Mouse (Mus musculus): ENCODE measurements around the gene Sugp1. TPM values are rescaled to one million over a fixed set of nuclear protein-coding genes. Genes with fewer than 3 reads are reported as not detected.
"Not testable (repeated sequence)": the region's sequence is repeated elsewhere in the genome, so short reads cannot be mapped to it uniquely, and the experiment has no call there.

Gene Sugp1
- total RNA-seq, 2 experiments from 2014 or later, result 50.5 to 57.3 TPM

- DNase-seq (ENCODE audit: low spot score in 2 of 2), result no peak
Measured at GRCm38 (mm10) chr8:70041885-70042546, 597 bp upstream of the Sugp1 start.

- no peak for DNase-seq (ENCODE audit: low spot score in 2 of 2)
Measured at GRCm38 (mm10) chr8:70043996-70044395, 1.4 kb downstream of the Sugp1 start.

DNA sequence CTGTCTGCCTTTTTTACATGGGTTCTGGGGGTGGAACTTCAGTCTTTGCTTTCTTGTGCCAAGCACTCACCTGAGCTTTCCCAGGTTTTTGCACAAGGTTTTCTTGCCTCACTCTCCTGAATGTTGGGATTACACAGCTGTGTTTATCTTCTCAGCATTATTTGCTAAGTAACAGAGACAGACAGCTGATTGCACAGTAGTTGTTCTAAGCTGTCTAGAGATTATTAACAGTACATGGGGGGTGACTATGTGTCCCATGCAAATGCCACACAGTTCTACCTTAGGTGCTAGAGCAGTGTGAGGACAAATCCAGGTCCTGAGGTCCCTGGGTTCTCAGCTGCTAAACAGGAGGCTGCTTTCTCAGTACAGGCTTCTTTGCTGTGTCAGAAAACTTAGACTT is 7.0 kb downstream of the Sugp1 start:
- no peak for DNase-seq (ENCODE audit: low spot score in 2 of 2)

DNA sequence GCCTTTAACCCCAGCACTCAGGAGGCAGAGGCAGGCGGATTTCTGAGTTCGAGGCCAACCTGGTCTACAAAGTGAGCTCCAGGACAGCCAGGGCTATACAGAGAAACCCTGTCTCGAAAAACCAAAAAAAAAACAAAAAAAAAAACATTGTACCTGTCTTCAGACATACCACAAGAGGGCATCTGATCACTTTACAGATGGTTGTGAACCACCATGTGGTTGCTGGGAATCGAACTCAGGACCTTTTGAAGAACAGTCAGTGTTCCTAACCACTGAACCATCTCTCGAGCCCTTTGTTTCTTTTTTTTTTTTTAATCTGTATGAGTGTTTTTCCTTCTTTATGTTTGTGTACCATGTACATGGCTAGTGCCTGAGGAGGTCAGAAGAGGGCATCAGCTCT is 7.8 kb downstream of the Sugp1 start:
- not testable (repeated sequence) for DNase-seq (ENCODE audit: low spot score in 2 of 2)

- no peak for DNase-seq (ENCODE audit: low spot score in 2 of 2)
Measured at GRCm38 (mm10) chr8:70057721-70058120, 15.1 kb downstream of the Sugp1 start.

DNA sequence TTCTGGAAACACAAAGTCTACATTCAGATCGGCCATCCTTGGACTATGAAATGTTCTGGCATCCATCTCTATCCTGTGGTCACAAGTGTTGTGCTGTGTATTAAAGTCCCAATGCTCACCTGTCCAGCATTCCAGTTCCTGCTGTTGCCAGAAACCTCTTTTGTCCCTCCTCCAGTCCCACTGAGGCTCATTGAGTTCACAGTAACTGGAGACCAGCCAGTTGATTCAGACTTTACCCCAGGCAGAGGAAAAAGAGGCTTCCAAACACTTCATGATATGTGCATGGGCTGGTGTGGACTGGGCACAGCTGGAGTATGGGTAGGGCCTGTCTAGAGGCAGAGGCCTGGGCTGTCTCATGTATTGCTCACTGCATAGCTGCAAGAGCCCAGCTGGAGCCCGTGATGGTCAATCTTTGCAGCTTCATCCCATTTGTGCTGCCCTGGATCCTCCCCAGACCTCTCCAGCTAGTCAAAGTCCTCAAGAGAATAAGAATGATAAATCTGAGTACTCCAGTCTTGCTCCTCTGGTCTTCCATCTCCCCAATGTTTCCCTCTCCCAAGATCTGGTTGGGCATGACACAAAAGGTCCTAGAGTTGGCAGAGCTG is 29.3 kb downstream of the Sugp1 start:
- DNase-seq (ENCODE audit: low spot score in 2 of 2), result no peak

GRCm38 (mm10) chr8:70072441-70073069 is 29.9 kb downstream of the Sugp1 start, which contains the start of gene Tm6sf2:
Tm6sf2 (plus strand) TSS chr8:70072924.
- DNase-seq (ENCODE audit: low spot score in 2 of 2), result peak in 1 of 2 experiments; percentile 37

DNA sequence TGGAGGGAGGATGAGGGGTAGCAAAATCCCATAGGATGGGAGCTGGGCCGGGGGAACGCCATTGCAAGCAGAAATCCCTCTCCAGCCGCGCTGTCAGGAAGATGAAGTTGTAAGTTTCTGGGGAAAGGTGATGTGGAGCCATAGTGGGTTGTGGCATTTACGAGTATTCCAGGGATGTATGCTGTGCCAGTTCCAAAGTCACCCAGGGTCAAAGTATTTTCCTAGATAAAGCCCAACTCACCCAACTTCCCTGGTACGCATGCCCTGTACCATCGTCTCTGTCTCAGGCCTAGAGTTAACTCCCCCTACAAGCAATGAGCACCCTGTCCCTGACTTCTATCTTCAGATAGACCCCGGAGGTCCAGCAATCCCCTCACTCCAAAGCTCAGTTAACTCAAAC is 30.5 kb downstream of the Sugp1 start:
- DNase-seq (ENCODE audit: low spot score in 2 of 2), result no peak

- no peak for DNase-seq (ENCODE audit: low spot score in 2 of 2)
Measured at GRCm38 (mm10) chr8:70073682-70074081, 31.1 kb downstream of the Sugp1 start.

GRCm38 (mm10) chr8:70081976-70082375 is 39.4 kb downstream of the Sugp1 start:
- no peak for DNase-seq (ENCODE audit: low spot score in 2 of 2)

- no peak for DNase-seq (ENCODE audit: low spot score in 2 of 2)
Measured at GRCm38 (mm10) chr8:70083285-70083684, 40.7 kb downstream of the Sugp1 start, which contains the start of gene Hapln4. Hapln4 (plus strand) TSS chr8:70083457.

DNA sequence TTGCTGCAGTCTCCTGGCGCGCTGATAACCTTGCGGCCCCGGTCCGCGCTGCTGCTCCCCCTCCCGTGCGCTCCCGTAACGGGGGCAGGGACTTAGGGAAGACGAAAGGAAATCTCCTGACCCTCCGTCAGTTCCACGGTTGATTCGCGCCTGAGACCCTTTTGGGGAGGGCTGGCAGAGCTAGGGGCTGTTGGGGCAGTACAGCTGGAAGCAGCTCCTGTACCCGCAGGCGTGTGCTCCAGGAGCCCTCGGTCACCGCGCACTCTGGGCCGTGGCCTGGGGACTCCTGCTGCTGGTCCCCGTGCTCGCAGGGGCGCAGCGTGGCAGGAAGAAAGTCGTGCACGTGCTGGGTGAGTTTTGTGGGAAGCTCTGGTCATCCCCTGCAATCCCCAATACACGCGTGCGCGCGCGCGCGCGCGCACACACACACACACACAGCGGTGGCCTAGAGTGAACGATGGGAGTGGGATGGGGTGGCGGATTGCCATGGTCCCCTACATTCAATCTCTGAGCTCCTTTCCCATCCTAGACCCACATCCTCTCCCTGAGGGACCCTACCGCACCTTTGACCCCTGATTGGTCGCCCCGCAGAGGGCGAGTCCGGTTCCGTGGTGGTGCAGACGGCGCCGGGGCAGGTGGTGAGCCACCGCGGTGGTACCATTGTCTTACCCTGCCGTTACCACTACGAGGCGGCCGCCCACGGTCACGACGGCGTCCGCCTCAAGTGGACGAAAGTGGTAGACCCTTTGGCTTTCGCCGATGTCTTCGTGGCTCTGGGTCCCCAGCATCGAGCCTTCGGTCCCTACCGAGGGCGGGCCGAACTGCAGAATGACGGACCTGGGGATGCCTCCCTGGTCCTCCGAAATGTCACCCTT is 41.8 kb downstream of the Sugp1 start:
- DNase-seq (ENCODE audit: low spot score in 2 of 2), result no peak

- DNase-seq (ENCODE audit: low spot score in 2 of 2), result no peak
Measured at GRCm38 (mm10) chr8:70086151-70086550, 43.5 kb downstream of the Sugp1 start.

GRCm38 (mm10) chr8:70087237-70087636 is 44.6 kb downstream of the Sugp1 start:
- DNase-seq (ENCODE audit: low spot score in 2 of 2), result no peak

GRCm38 (mm10) chr8:70087836-70088650 is 45.4 kb downstream of the Sugp1 start:
- peak; percentile 59 to 72 for DNase-seq (ENCODE audit: low spot score in 2 of 2)

GRCm38 (mm10) chr8:70089296-70089960 is 46.8 kb downstream of the Sugp1 start:
- no peak for DNase-seq (ENCODE audit: low spot score in 2 of 2)

- no peak for DNase-seq (ENCODE audit: low spot score in 2 of 2)
Measured at GRCm38 (mm10) chr8:70092786-70093185, 50.2 kb downstream of the Sugp1 start.

- no peak for DNase-seq (ENCODE audit: low spot score in 2 of 2)
Measured at GRCm38 (mm10) chr8:70099276-70099675, 56.7 kb downstream of the Sugp1 start.

DNA sequence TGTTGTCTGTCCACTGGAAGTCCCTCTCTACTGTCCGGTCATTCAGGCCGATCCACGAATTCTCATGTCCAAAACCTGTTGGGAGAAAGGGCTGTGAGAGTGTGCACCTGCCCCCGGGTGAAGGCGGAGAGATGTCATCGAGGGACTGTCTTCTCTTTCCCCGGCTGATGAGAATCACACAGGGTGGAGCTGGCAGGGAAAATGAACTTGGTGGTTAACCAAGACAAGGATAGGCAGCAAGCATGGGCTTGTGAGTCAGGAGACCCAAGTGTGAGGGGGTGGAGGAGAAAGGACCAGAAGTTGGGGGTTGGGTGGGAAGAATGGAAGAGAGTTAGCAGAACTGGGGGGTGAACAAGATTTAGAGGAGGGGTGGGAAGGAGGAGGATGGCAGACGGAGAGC is 57.6 kb downstream of the Sugp1 start:
- no peak for DNase-seq (ENCODE audit: low spot score in 2 of 2)

GRCm38 (mm10) chr8:70104506-70104905 is 61.9 kb downstream of the Sugp1 start:
- DNase-seq (ENCODE audit: low spot score in 2 of 2), result no peak
